Mouse (Mus musculus): Measurements from ENCODE around the gene Hoxd13.
A peak's percentile ranks its signal among the peaks of the same experiment; 100 is the strongest.

The Hoxd13 gene

GRCm38 (mm10) chr2:74681594-74682531 lies 13.8 kb downstream of the Hoxd13 start:
- peak; percentile 28 for DNase-seq

GRCm38 (mm10) chr2:74682796-74683195 lies 14.7 kb downstream of the Hoxd13 start:
- DNase-seq, result no peak

GRCm38 (mm10) chr2:74683471-74683951 lies 15.4 kb downstream of the Hoxd13 start:
- DNase-seq, result no peak

- DNase-seq, result no peak
These were observed 16.0 kb downstream of the Hoxd13 start for GRCm38 (mm10) chr2:74684106-74684505.

GRCm38 (mm10) chr2:74685059-74685603 lies 17.0 kb downstream of the Hoxd13 start:
- DNase-seq, result no peak

GRCm38 (mm10) chr2:74686301-74686987 lies 18.3 kb downstream of the Hoxd13 start:
- peak; percentile 68 for DNase-seq

- peak; percentile 22 for DNase-seq
These were observed 19.0 kb downstream of the Hoxd13 start for GRCm38 (mm10) chr2:74686988-74687697.

- DNase-seq, result no peak
These were observed 19.8 kb downstream of the Hoxd13 start for GRCm38 (mm10) chr2:74687698-74688555.

GRCm38 (mm10) chr2:74688795-74689573 lies 20.9 kb downstream of the Hoxd13 start:
- no peak for DNase-seq

- DNase-seq, result no peak
These were observed 21.6 kb downstream of the Hoxd13 start for GRCm38 (mm10) chr2:74689574-74690337.

- no peak for DNase-seq
These were observed 22.2 kb downstream of the Hoxd13 start for GRCm38 (mm10) chr2:74690338-74690716.

GRCm38 (mm10) chr2:74691022-74691951 lies 23.2 kb downstream of the Hoxd13 start, which contains the start of gene Hoxd10:
TSS of gene Hoxd10 (plus strand) at chr2:74691924.
- peak; percentile 14 for DNase-seq

GRCm38 (mm10) chr2:74691995-74692807 lies 24.1 kb downstream of the Hoxd13 start:
- DNase-seq, result no peak

- DNase-seq, result no peak
These were observed 24.8 kb downstream of the Hoxd13 start for GRCm38 (mm10) chr2:74692808-74693431.

GRCm38 (mm10) chr2:74693432-74693827 lies 25.3 kb downstream of the Hoxd13 start:
- DNase-seq, result no peak

GRCm38 (mm10) chr2:74694066-74694465 lies 26.0 kb downstream of the Hoxd13 start:
- DNase-seq, result peak; percentile 57

GRCm38 (mm10) chr2:74695383-74695782 lies 27.3 kb downstream of the Hoxd13 start:
- no peak for DNase-seq
